Mouse (Mus musculus): ENCODE measurements around the gene Fgfr2.

Gene Fgfr2

GRCm38 (mm10) chr7:132600026-132600425 lies 523.1 kb downstream of the Fgfr2 start:
- DNase-seq: no peak

- peak; percentile 28 to 48 for DNase-seq
These were observed 523.8 kb downstream of the Fgfr2 start, which contains the start of gene Nkx1-2 for GRCm38 (mm10) chr7:132599071-132599975. Gene Nkx1-2, minus strand, starts transcription at chr7:132599637.

GRCm38 (mm10) chr7:132597251-132598041 lies 525.7 kb downstream of the Fgfr2 start:
- DNase-seq: peak; percentile 38 to 48

DNA sequence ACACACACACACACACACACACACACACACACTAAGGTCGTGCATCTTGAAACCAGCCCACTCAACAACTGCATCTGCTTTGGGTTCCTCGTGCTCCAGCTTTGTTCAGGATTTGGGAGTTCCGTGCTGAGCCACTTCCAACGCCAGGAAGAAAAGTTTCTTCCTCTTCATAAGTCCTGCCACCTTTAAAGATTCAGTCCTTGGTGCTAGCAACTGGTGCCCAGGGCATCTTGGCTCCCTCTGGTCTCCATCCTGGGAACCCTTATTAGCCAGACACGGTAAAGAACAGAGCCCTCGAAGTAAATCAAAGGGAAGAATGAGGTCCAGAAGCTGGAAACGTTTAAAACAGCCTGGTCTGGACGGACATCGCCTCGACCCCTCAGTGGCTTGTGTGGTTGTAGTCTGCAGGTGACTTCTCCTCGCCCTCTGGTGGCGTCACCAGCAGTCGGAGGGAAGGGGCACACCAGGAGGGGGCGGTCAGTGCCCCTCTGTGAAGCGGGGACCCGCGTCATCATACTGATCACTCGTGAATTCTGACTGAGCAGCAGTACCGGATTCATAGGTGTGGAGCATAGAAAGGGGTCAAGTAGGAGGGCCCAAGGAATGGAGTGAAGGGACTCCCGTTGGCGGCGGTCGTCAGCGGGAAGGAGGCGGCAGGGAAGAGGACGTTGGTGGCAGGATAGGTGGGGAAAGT lies 526.4 kb downstream of the Fgfr2 start:
- DNase-seq: no peak

GRCm38 (mm10) chr7:132595787-132596186 lies 527.4 kb downstream of the Fgfr2 start:
- no peak for DNase-seq

GRCm38 (mm10) chr7:132594325-132594724 lies 528.8 kb downstream of the Fgfr2 start:
- DNase-seq: no peak

DNA sequence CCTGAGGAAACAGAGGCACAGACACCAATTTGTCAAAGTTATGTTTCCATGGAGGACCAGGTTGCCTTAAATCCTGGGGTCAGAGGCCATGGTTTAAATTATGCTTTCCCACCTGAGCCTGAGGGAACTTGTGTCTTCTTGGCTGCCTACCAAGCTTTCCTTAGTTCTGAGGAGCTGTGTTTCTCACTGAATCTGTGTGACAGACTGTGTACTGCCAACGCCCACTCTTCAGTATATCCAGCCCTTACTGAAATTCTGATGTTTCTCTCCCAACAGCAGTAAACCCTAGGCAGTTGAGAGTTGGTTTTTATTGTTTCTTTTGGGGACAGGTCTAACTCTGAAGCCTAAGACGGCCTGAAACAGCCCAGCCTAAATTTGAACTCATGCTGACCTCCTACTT lies 529.4 kb downstream of the Fgfr2 start:
- no peak for DNase-seq

DNA sequence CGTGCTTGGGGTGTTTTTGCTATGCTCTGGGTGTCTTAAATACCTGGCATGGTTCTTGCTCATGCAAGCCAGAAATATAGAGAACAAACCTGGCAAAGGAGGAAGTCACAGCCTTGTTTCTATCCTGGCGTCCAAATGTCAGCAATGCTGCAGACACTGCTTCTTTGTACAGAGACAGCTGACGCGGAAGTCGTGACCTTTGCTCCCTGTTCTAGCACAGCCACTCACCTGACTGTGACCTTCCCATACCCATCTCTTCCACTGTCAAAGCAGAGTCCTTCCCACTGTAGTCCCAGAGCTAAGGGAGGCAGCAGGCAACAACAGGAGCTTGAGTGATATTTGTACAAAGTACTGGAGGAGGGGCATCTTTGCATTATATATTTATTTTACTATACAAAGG lies 533.5 kb downstream of the Fgfr2 start:
- no peak for DNase-seq

DNA sequence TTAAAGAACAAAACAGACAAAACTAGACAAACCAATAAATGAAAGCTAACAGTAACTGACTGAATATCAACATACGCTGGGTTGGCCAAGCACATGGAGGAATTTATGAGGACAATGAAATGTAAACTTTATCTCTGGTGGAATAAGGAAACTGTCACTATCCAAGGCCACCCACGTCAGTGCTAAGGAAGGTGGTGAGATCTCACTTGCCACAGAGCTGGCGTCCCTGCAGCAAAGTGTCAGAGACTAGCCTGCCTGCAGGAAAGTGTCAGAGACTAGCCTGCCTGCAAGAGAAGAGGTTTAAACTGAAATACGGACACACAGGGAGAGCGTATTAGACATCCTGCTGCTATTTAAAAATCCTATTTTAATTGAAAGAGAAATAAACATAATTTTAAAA lies 536.0 kb downstream of the Fgfr2 start:
- no peak for DNase-seq

DNA sequence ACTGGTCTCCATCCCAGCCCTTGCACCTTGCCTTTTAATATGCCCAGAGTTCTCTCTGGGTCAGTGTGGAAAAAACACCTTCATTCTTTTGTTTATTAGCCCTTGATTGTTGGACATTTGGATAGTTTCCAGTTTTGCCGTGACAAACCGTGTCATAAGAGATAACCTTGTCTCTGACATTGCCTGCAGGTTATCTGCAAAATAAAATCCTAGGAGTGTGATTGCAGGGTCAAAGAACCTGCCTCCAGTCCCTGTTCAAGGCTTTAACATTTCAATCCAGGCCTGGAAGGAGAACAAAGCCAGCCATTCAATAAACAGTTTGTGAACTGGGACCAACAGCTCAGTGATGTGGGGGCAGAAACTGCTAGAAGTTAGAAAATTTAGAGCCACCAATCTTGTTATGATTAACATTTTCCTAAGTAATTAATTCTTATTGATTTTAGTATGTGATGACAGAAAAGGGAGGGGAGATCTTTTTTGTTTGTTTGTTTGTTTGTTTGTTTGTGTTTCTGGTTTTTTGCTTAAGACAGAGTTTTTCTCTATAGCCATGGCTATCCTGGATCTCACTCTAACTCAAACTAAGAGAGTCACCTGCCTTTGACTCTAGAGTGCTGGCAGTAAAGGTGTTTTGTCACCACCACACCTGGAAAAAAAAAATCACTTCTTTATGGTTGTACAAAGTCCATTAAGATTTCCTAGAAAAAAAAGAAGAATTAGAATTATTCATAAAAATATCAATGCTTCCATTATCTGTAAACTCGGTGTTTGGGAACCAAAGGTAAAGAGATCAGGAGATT lies 537.3 kb downstream of the Fgfr2 start:
- no peak for DNase-seq

- DNase-seq: no peak
These were observed 541.7 kb downstream of the Fgfr2 start for GRCm38 (mm10) chr7:132581441-132581840.

DNA sequence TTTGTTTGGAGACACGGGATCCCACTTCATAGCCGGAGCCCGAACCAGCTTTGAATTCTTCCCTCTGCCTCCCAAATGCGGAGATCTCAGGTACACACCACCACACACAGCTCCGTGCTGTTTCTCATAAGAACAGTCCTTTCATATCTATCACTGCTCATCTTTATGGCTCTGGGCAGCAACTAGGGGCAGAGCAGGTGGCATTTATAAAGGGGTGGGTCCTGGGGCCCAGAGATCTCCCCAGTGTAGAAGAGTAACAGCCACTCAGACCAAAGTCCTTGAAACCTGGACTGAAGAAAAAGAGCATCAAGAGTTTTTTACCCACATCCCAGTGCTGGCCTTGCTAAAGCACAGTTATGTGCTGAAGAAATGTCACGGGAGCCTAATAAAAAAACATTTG lies 542.6 kb downstream of the Fgfr2 start:
- DNase-seq: no peak

DNA sequence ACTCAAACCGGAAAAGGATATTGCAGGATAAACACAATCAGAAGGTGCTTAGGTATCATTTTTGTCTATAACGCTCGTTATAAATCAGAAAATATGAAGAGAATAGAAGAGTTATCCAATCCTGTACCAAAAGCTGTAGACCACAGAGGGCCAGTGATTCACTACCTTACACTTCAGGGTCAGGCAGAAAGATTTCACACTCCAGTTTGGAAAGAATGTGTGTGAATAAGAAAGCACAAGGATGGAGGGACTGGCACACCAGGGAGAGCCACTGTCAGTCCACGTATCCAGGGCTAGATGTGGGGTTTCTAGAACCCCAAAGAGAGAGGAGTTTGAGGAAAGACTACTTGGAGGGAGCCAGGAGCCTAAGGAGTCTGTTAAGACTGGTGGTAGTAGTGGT lies 546.3 kb downstream of the Fgfr2 start:
- DNase-seq: no peak

GRCm38 (mm10) chr7:132576116-132576650 lies 547.0 kb downstream of the Fgfr2 start, which contains the start of gene Oat:
Gene Oat, minus strand, starts transcription at chr7:132576398.
- peak; percentile 95 to 97 for DNase-seq

GRCm38 (mm10) chr7:132575623-132576022 lies 547.5 kb downstream of the Fgfr2 start:
- DNase-seq: peak; percentile 88 to 90

GRCm38 (mm10) chr7:132574646-132575045 lies 548.5 kb downstream of the Fgfr2 start:
- DNase-seq: no peak

DNA sequence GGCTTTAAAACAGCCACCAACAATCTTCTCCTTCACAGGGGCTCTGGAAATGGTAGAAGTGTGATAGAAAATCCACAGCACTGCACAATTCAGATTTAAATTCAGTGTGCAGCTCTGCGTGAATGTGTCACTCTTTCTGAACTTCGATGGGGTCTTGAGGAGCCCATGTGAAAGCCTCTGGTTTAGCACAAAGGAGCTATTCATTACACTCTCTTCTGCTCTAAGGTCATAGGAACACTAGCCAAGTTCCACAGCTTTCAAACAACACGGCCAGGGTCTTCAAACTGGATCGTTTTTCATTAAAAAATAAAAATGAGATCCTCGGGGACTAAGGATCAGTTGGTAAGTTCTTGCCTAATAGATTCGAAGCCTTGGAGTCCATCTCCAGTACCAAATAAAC lies 549.9 kb downstream of the Fgfr2 start:
- DNase-seq: no peak

GRCm38 (mm10) chr7:132572738-132573137 lies 550.4 kb downstream of the Fgfr2 start:
- DNase-seq: no peak

DNA sequence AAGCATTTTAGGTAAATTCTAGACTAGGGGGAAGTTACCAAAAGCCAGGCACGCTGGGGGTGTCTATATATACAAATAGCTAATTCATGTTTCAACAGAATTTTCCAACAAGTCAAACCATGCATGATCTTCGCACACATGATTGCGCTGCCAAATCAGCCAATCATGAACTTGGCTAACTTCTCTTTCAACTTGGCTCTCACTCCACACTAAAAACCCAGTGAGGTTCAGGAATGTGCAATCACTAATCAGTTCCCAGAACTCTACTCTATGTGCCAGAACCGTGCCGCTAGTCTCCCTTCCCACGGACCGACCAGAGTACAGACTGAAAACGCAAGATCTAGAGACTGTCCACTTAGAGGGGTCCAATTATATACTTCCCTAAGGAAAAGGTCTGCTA lies 551.7 kb downstream of the Fgfr2 start:
- DNase-seq: peak; percentile 9 to 27

DNA sequence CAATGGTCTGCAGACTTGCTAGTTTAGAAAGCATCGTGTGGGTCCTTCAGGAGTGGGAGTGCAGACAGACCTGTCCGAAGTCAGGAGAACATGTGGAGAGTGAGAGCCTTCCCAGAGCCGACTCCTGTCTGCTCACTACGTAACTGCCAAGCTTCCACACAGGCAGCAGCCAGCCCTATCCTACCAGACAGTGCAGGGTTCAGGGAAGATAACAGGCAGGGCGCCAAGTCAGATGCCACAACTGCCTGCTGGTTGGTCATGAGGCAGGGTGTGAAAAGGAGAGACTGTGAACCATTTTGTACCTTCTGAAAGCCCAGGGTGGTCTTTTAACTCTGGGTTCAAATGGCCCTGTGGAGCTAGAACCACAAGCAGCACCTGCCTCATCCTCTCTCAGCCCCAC lies 553.1 kb downstream of the Fgfr2 start:
- peak in 1 of 2 experiments; percentile 25 for DNase-seq

- DNase-seq: no peak
These were observed 554.3 kb downstream of the Fgfr2 start for GRCm38 (mm10) chr7:132568817-132569216.

DNA sequence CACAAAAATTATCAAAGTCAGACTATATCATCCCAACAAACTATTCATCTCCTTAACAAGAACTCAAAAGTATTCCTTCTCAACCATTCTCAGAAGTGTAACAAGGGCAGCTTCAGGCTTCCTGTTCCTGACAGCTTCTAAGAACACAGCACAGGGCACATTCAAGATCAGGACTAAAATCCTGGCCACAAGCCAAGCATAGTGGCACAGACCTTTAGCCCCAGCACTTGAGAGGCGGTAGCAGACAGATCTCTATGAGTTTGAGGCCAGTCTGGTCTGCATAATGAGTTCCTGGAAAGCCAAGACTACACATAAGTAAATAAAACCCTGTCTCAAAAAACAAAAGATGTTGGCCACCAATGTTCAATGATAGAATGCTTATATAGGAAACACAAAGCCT lies 557.3 kb downstream of the Fgfr2 start:
- peak in 1 of 2 experiments; percentile 30 for DNase-seq
